Mouse (Mus musculus): ENCODE measurements around the gene Bag6. TPM values are rescaled to one million over a fixed set of nuclear protein-coding genes. Genes with fewer than 3 reads are reported as not detected.

Gene Bag6
- polyA plus RNA-seq, 1 experiment = 378 TPM

DNA sequence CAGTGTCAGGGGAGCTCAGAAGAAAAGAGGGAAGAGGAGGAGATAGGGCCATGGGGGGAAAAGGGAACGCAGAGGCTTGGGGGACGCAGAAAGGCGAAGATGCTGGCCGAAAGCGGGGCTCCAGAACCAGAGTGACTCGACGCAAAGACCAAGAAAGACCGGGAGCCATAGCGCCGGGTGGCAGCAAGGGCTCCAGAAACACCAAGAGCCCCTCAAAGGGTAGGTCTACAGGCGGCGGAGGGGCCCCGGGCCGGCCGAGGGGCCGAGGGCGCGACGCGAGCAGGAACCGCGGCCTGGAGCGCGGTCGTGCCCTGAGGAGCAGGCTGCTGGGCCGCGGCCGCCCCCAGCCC, 29.2 kb downstream of the Bag6 start:
- peak; percentile 20 for DNase-seq (ENCODE audit: low read depth)
- no peak for TF ChIP-seq POLR2A (IDR thresholded peaks at IDR 0.05; ENCODE audit: borderline replicate concordance, extremely low read depth, insufficient read depth, insufficient read length, poor library complexity, severe bottlenecking)
- TF ChIP-seq CTCF (IDR thresholded peaks at IDR 0.05; ENCODE audit: borderline replicate concordance, extremely low read depth, insufficient read depth, insufficient read length) = no peak

GRCm38 (mm10) chr17:35164568-35165450, 29.8 kb downstream of the Bag6 start, which contains the start of gene Prrc2a:
Prrc2a (minus strand) TSS chr17:35164897.
- no peak for TF ChIP-seq CTCF (IDR thresholded peaks at IDR 0.05; ENCODE audit: borderline replicate concordance, extremely low read depth, insufficient read depth, insufficient read length)
- TF ChIP-seq POLR2A (IDR thresholded peaks at IDR 0.05; ENCODE audit: borderline replicate concordance, extremely low read depth, insufficient read depth, insufficient read length, poor library complexity, severe bottlenecking) = peak; percentile 96
- peak; percentile 100 for DNase-seq (ENCODE audit: low read depth)

DNA sequence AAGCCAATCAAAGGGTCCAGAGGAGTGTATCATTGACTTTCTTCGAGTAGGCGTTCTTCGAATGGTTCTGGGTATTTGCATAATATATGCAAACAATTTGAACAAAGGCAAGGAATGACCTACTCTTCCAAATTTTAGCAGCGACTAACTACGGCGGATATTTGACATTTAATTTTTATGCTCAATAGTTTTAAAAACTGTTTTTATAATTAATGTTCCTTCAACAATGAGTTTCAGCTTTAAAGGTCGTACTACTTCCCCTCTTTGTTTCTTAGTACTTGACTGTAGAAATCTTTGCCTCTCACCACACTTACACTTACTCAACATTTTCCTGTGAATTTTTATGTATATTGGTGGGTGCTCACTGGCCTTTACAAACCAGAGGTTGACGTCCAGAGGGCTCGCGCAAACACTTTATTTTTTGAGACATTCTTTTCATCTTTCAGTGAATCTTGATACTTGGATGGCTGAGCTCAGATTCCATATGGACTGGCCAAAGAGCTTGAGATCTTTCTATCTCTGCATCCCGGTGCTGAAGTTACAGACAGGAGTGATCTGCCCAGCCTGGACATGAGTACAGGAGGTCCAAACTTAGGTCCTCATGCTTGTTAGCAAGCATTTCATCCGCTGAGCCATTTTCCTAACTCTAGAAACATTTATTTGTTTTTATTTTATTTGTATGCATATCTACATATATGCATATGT, 30.6 kb downstream of the Bag6 start:
- no peak for TF ChIP-seq POLR2A (IDR thresholded peaks at IDR 0.05; ENCODE audit: borderline replicate concordance, extremely low read depth, insufficient read depth, insufficient read length, poor library complexity, severe bottlenecking)
- TF ChIP-seq CTCF (IDR thresholded peaks at IDR 0.05; ENCODE audit: borderline replicate concordance, extremely low read depth, insufficient read depth, insufficient read length) = no peak
- peak; percentile 30 for DNase-seq (ENCODE audit: low read depth)

- TF ChIP-seq POLR2A (IDR thresholded peaks at IDR 0.05; ENCODE audit: borderline replicate concordance, extremely low read depth, insufficient read depth, insufficient read length, poor library complexity, severe bottlenecking) = no peak
- TF ChIP-seq CTCF (IDR thresholded peaks at IDR 0.05; ENCODE audit: borderline replicate concordance, extremely low read depth, insufficient read depth, insufficient read length) = peak; percentile 54; the same call in 1 of the 2 replicates
- DNase-seq (ENCODE audit: low read depth) = peak; percentile 89
Measured at GRCm38 (mm10) chr17:35166352-35167035, 31.5 kb downstream of the Bag6 start.

GRCm38 (mm10) chr17:35167794-35168193, 32.8 kb downstream of the Bag6 start:
- DNase-seq (ENCODE audit: low read depth) = no peak
- TF ChIP-seq CTCF (IDR thresholded peaks at IDR 0.05; ENCODE audit: borderline replicate concordance, extremely low read depth, insufficient read depth, insufficient read length) = no peak
- no peak for TF ChIP-seq POLR2A (IDR thresholded peaks at IDR 0.05; ENCODE audit: borderline replicate concordance, extremely low read depth, insufficient read depth, insufficient read length, poor library complexity, severe bottlenecking)

GRCm38 (mm10) chr17:35168541-35169207, 33.7 kb downstream of the Bag6 start:
- TF ChIP-seq CTCF (IDR thresholded peaks at IDR 0.05; ENCODE audit: borderline replicate concordance, extremely low read depth, insufficient read depth, insufficient read length) (peak; percentile 58; the same call in 1 of the 2 replicates), POLR2A (IDR thresholded peaks at IDR 0.05; ENCODE audit: borderline replicate concordance, extremely low read depth, insufficient read depth, insufficient read length, poor library complexity, severe bottlenecking) (no peak)
- peak; percentile 91 for DNase-seq (ENCODE audit: low read depth)

DNA sequence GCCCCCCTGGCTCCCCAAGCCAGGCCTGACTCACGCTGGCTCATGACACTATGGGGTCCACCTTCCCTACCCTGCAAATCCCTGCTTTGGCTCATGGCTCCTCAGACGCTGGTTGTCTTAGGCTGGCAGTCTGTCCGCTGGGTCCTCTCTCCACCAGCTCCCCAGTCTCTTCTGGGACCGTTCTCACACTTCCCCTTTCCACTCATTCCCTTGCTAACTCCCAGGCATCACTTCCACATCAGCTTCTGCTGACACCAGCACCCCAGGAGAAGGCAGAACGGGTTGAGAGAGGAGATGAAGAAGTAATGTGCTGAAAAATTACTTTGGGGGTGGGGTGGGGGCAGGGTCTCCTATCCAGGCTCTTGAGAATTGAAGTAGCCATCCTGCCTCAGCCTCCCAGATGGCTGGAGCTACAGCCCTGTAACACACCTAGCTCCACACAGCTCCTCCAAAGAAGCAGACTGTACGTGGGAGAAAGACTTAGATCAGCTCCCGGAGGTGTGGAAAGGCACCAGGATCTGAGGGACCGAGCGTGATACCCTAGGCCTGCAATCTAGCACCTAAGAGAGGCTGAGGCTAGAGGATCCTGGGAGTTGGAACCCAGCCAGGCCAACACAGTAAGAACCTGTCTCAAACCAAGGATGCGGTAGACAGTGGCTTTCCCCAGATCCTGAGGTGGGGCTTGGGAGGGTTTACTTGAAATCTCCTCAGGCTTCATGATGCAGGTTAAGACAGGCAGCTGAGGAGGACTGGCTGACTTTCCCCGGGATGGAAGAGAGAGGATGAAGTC, 37.7 kb downstream of the Bag6 start:
- TF ChIP-seq POLR2A (IDR thresholded peaks at IDR 0.05; ENCODE audit: borderline replicate concordance, extremely low read depth, insufficient read depth, insufficient read length, poor library complexity, severe bottlenecking) (no peak), CTCF (IDR thresholded peaks at IDR 0.05; ENCODE audit: borderline replicate concordance, extremely low read depth, insufficient read depth, insufficient read length) (no peak)
- DNase-seq (ENCODE audit: low read depth) = no peak

- no peak for DNase-seq (ENCODE audit: low read depth)
- TF ChIP-seq CTCF (IDR thresholded peaks at IDR 0.05; ENCODE audit: borderline replicate concordance, extremely low read depth, insufficient read depth, insufficient read length) (no peak), POLR2A (IDR thresholded peaks at IDR 0.05; ENCODE audit: borderline replicate concordance, extremely low read depth, insufficient read depth, insufficient read length, poor library complexity, severe bottlenecking) (no peak)
Measured at GRCm38 (mm10) chr17:35173329-35173728, 38.4 kb downstream of the Bag6 start.

GRCm38 (mm10) chr17:35174201-35174977, 39.4 kb downstream of the Bag6 start:
- DNase-seq (ENCODE audit: low read depth) = no peak
- TF ChIP-seq POLR2A (IDR thresholded peaks at IDR 0.05; ENCODE audit: borderline replicate concordance, extremely low read depth, insufficient read depth, insufficient read length, poor library complexity, severe bottlenecking) = no peak
- TF ChIP-seq CTCF (IDR thresholded peaks at IDR 0.05; ENCODE audit: borderline replicate concordance, extremely low read depth, insufficient read depth, insufficient read length) = no peak
